Mouse (Mus musculus) neural tube, embryonic 13.5 days (tissue): ENCODE results near the gene Akap5. TPM values are rescaled to one million over a fixed set of nuclear protein-coding genes. Genes with fewer than 3 reads are reported as not detected.

Source experiments
- ATAC-seq: fragments of 200-750 bp; cut with Nextera tagmentation; 2 replicates; pipeline ENCODE4 v1.8.0; 2017; ENCODE audit warnings: low read depth, mild to moderate bottlenecking, moderate TSS enrichment, moderate library complexity
- H3K27ac ChIP-seq: fragments of 300-500 bp; sonication (generic); replicated peaks from 2 replicates; pipeline ENCODE4 v1.5.1; 2015; ENCODE audit warnings: moderate library complexity, mild to moderate bottlenecking, inconsistent platforms
- H3K27me3 ChIP-seq: fragments of 300-500 bp; sonication (generic); 2 replicates; pipeline ENCODE4 v1.6.1; 2015; ENCODE audit warnings: mild to moderate bottlenecking, inconsistent platforms
- H3K36me3 ChIP-seq: fragments of 300-500 bp; sonication (generic); 2 replicates; pipeline ENCODE4 v1.6.1; 2015; ENCODE audit warnings: mild to moderate bottlenecking, inconsistent platforms
- H3K4me1 ChIP-seq: fragments of 300-500 bp; sonication (generic); replicated peaks from 2 replicates; pipeline ENCODE4 v1.6.1; 2015; ENCODE audit warnings: inconsistent platforms
- H3K4me2 ChIP-seq: fragments of 300-500 bp; sonication (generic); 2 replicates; pipeline ENCODE4 v1.6.1; 2015; ENCODE audit warnings: inconsistent platforms, mild to moderate bottlenecking, moderate library complexity
- H3K4me3 ChIP-seq: fragments of 300-500 bp; sonication (generic); 2 replicates; pipeline ENCODE4 v1.5.1; 2015; ENCODE audit warnings: mild to moderate bottlenecking, inconsistent platforms
- H3K9ac ChIP-seq: fragments of 300-500 bp; sonication (generic); 2 replicates; pipeline ENCODE4 v1.6.1; 2015; ENCODE audit warnings: moderate library complexity, mild to moderate bottlenecking, inconsistent platforms
- H3K9me3 ChIP-seq: fragments of 300-500 bp; sonication (generic); 2 replicates; pipeline ENCODE4 v1.6.1; 2016; ENCODE audit warnings: inconsistent platforms
- WGBS: fragments of 180-500 bp; shearing (Covaris S2); methylation state at CpG from one replicate; pipeline ENCODE4 v1.1.7; 2015; 5-methylcytosine and 5-hydroxymethylcytosine counted together
- polyA plus RNA-seq: library from polyadenylated mRNA; unstranded; fragments of >200 nt; fragmentation: Nextera tagmentation; extraction: Ambion mirVana; gene quantifications from 2 replicates; pipeline ENCODE4 v1.2.1, GENCODE M21; 2015

Gene Akap5
- polyA plus RNA-seq, 1 experiment from 2014 or later = 7.4 TPM

- Histone ChIP-seq H3K27ac (no peak overlapping the region), H3K9ac (0 out of 2 replicates have a peak overlapping the region, but pooled peaks have one; percentile 8), H3K4me3 (no peak overlapping the region), H3K4me2 (no peak overlapping the region; the same call in 1 of the 2 replicates), H3K4me1 (peaks cover 31% of the 10 kb centered on the region), H3K27me3 (no peaks in the 10 kb centered on the region), H3K36me3 (no peaks in the 10 kb centered on the region), H3K9me3 (no peaks in the 10 kb centered on the region)
- 75% methylated on average over 5 of the region's 7 CpGs for WGBS
- no peak for ATAC-seq
These were observed 48.5 kb downstream of the Akap5 start for GRCm38 (mm10) chr12:76372881-76373818.

GRCm38 (mm10) chr12:76373991-76374390 lies 49.3 kb downstream of the Akap5 start:
- Histone ChIP-seq H3K27me3 (no peaks in the 10 kb centered on the region), H3K9me3 (no peaks in the 10 kb centered on the region), H3K36me3 (no peaks in the 10 kb centered on the region), H3K4me1 (peaks cover 25% of the 10 kb centered on the region), H3K4me2 (no peak overlapping the region), H3K4me3 (no peak overlapping the region), H3K27ac (no peak overlapping the region), H3K9ac (no peak overlapping the region)
- WGBS = 57% methylated on average over 6 of the region's 6 CpGs
- ATAC-seq = no peak

- no peaks in the 10 kb centered on the region for H3K27me3 ChIP-seq
- no peak overlapping the region for H3K4me2 ChIP-seq
- H3K4me1 ChIP-seq = peaks cover 25% of the 10 kb centered on the region
- H3K4me3 ChIP-seq = no peak overlapping the region
- WGBS = 79% methylated on average over 4 of the region's 4 CpGs
- H3K9me3 ChIP-seq = no peaks in the 10 kb centered on the region
- no peak overlapping the region for H3K27ac ChIP-seq
- ATAC-seq = no peak
- H3K9ac ChIP-seq = no peak overlapping the region
- no peaks in the 10 kb centered on the region for H3K36me3 ChIP-seq
These were observed 50.2 kb downstream of the Akap5 start for GRCm38 (mm10) chr12:76374911-76375310.

- H3K27ac ChIP-seq = no peak overlapping the region
- ATAC-seq = no peak
- no peak overlapping the region for H3K4me2 ChIP-seq
- no peaks in the 10 kb centered on the region for H3K9me3 ChIP-seq
- no peak overlapping the region for H3K9ac ChIP-seq
- no peaks in the 10 kb centered on the region for H3K36me3 ChIP-seq
- no peak overlapping the region for H3K4me3 ChIP-seq
- H3K27me3 ChIP-seq = no peaks in the 10 kb centered on the region
- peaks cover 25% of the 10 kb centered on the region for H3K4me1 ChIP-seq
- WGBS = 89% methylated on average over 3 of the region's 3 CpGs
These were observed 50.8 kb downstream of the Akap5 start for GRCm38 (mm10) chr12:76375506-76375905.

GRCm38 (mm10) chr12:76376649-76377048 lies 52.0 kb downstream of the Akap5 start:
- H3K9ac ChIP-seq = no peak overlapping the region
- no peak overlapping the region for H3K4me3 ChIP-seq
- H3K27ac ChIP-seq = no peak overlapping the region
- H3K9me3 ChIP-seq = no peaks in the 10 kb centered on the region
- WGBS = 33% methylated on average over 7 of the region's 7 CpGs
- no peak for ATAC-seq
- H3K36me3 ChIP-seq = no peaks in the 10 kb centered on the region
- H3K27me3 ChIP-seq = no peaks in the 10 kb centered on the region
- H3K4me2 ChIP-seq = no peak overlapping the region
- H3K4me1 ChIP-seq = peaks cover 21% of the 10 kb centered on the region

- WGBS = 93% methylated on average over 6 of the region's 6 CpGs
- Histone ChIP-seq H3K9ac (no peak overlapping the region), H3K4me2 (no peak overlapping the region), H3K36me3 (no peaks in the 10 kb centered on the region), H3K27ac (no peak overlapping the region), H3K9me3 (no peaks in the 10 kb centered on the region), H3K27me3 (no peaks in the 10 kb centered on the region), H3K4me3 (no peak overlapping the region), H3K4me1 (peaks cover 17% of the 10 kb centered on the region)
- ATAC-seq = peak; percentile 27; the same call in 1 of the 2 replicates
These were observed 52.4 kb downstream of the Akap5 start for GRCm38 (mm10) chr12:76377059-76377458.

GRCm38 (mm10) chr12:76377726-76378125 lies 53.0 kb downstream of the Akap5 start:
- H3K9ac ChIP-seq = no peak overlapping the region
- H3K27ac ChIP-seq = no peak overlapping the region
- H3K4me2 ChIP-seq = no peak overlapping the region
- no peak for ATAC-seq
- H3K4me3 ChIP-seq = no peak overlapping the region
- no peaks in the 10 kb centered on the region for H3K27me3 ChIP-seq
- WGBS = 89% methylated on average over 3 of the region's 3 CpGs
- no peaks in the 10 kb centered on the region for H3K9me3 ChIP-seq
- no peaks in the 10 kb centered on the region for H3K36me3 ChIP-seq
- peaks cover 10% of the 10 kb centered on the region for H3K4me1 ChIP-seq

GRCm38 (mm10) chr12:76378556-76378955 lies 53.9 kb downstream of the Akap5 start:
- H3K36me3 ChIP-seq = no peaks in the 10 kb centered on the region
- H3K27me3 ChIP-seq = no peaks in the 10 kb centered on the region
- no peak for ATAC-seq
- no peak overlapping the region for H3K4me3 ChIP-seq
- no peak overlapping the region for H3K9ac ChIP-seq
- H3K4me1 ChIP-seq = peaks cover 5% of the 10 kb centered on the region
- H3K27ac ChIP-seq = no peak overlapping the region
- WGBS = 91% methylated on average over 5 of the region's 5 CpGs
- no peaks in the 10 kb centered on the region for H3K9me3 ChIP-seq
- no peak overlapping the region for H3K4me2 ChIP-seq

GRCm38 (mm10) chr12:76380151-76380550 lies 55.5 kb downstream of the Akap5 start:
- Histone ChIP-seq H3K36me3 (0 out of 2 replicates have a peak, but pooled peaks cover 2% of the 10 kb centered on the region), H3K9me3 (no peaks in the 10 kb centered on the region), H3K27me3 (no peaks in the 10 kb centered on the region), H3K4me2 (no peak overlapping the region), H3K27ac (no peak overlapping the region), H3K9ac (no peak overlapping the region), H3K4me3 (no peak overlapping the region), H3K4me1 (no peaks in the 10 kb centered on the region)
- WGBS = 90% methylated on average over 7 of the region's 7 CpGs
- ATAC-seq = no peak

Other genes starting within 250 kb of the Akap5 start
- 0.10 and 0.27 TPM in 2 replicates for gene Esr2, start 147.6 kb upstream of the Akap5 start, polyA plus RNA-seq
- gene Tex21, start 78.1 kb upstream of the Akap5 start, polyA plus RNA-seq = not detected in 2 replicates
- gene Mthfd1, start 69.6 kb upstream of the Akap5 start, polyA plus RNA-seq = 23.1 and 25.5 TPM in 2 replicates
- 15.6 and 18.2 TPM in 2 replicates for gene Zbtb25, start 44.7 kb downstream of the Akap5 start, polyA plus RNA-seq
- 4.7 and 5.1 TPM in 2 replicates for gene Zbtb1, start 45.4 kb downstream of the Akap5 start, polyA plus RNA-seq
- 4.6 and 6.1 TPM in 2 replicates for gene Hspa2, start 79.3 kb downstream of the Akap5 start, polyA plus RNA-seq
- gene Ppp1r36, start 92.6 kb downstream of the Akap5 start, polyA plus RNA-seq = 0.17 and 1.2 TPM in 2 replicates
- gene Plekhg3, start 206.0 kb downstream of the Akap5 start, polyA plus RNA-seq = 1.7 and 2.8 TPM in 2 replicates